8 mouse cellular contexts compared by ENCODE assay signal in the genomic region with DNA sequence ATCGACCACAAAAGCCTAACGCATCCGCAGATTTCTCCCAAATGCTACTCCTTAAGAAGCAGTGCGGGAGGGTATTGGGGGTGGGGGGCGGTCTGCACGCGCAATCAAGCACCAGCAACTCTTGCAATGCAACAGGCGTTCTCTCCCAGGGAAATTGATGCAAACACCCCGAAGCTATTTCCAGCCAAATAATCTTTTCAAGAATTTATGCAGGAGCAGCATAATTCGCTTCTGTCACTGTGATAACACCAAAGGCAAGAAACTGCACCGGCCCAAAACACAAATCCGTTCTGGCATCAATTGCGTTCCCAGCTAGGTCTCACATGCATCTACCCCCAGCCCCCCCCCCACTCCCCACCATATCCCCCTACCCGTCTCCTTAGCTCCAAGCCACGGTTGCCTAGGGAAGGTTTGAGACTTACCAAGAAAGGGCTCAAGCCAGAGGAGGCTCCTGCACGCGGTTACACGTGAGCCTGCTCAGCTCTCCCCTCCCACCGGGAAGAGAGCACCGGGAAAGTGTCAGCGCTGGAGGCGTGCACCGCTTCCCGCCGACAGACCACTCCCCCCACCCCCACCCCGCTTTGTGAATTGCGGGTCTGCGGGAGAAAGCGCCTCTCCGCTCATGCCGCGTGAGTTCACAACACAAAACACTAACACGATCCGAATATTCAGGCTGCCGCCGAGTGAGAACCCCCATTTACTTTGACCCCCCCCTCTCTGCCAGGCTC. TPM values are rescaled to one million over a fixed set of nuclear protein-coding genes. Genes with fewer than 3 reads are reported as not detected.
A peak's percentile ranks its signal among the peaks of the same experiment; 100 is the strongest.
DNase-seq lines count a peak whose midpoint lies in the region; ATAC-seq and TF ChIP-seq lines count a peak whose summit lies in the region.

No protein-coding gene starts in this region.

- no peaks in the 10 kb centered on the region for H3K9me3 ChIP-seq in liver, embryonic 13.5 days (replicated peaks)
- no peaks in the 10 kb centered on the region for H3K9me3 ChIP-seq in neural tube, embryonic 15.5 days (replicated peaks)

- peaks cover 2% of the 10 kb centered on the region; the same call in 1 of the 2 replicates for H3K4me1 ChIP-seq in kidney, adult 2 months (ENCODE audit: control insufficient read depth, insufficient read depth, low read length)
- H3K4me1 ChIP-seq in liver, embryonic 13.5 days (replicated peaks): peaks cover 26% of the 10 kb centered on the region
- H3K4me1 ChIP-seq in neural tube, embryonic 15.5 days: peaks cover 34% of the 10 kb centered on the region

- TF ChIP-seq POLR2A in kidney, adult 2 months (IDR thresholded peaks at IDR 0.05; ENCODE audit: low read depth, low read length): no peak

- ATAC-seq in granulocyte monocyte progenitor cell, adult 5-6 weeks (replicated peaks; ENCODE audit: poor library complexity, severe bottlenecking): peak; percentile 26
- ATAC-seq in liver, embryonic 13.5 days (ENCODE audit: low read depth): no peak
- peak; percentile 56 for ATAC-seq in neural tube, embryonic 15.5 days (ENCODE audit: low FRiP score)

- peak overlapping the region; percentile 88 for H3K4me3 ChIP-seq in kidney, adult 2 months (ENCODE audit: insufficient read depth, low read depth, low read length)
- H3K4me3 ChIP-seq in liver, embryonic 13.5 days (replicated peaks): peak overlapping the region; percentile 56
- peak overlapping the region; percentile 51 for H3K4me3 ChIP-seq in neural tube, embryonic 15.5 days (replicated peaks)

- H3K4me2 ChIP-seq in liver, embryonic 13.5 days: peak overlapping the region; percentile 74
- H3K4me2 ChIP-seq in neural tube, embryonic 15.5 days: peak overlapping the region; percentile 96

- DNase-seq in heart, adult 11 months: peak; percentile 97
- no peak for DNase-seq in heart, adult 8-10 months (ENCODE audit: low spot score)
- DNase-seq in cerebellum, adult 9-10 months: peak; percentile 52
- peak; percentile 80 for DNase-seq in kidney, adult 2 months
- no peak for DNase-seq in liver, embryonic 13.5 days
- DNase-seq in urinary bladder, postnatal 10 days (ENCODE audit: low spot score): no peak

- no peak for TF ChIP-seq CTCF in kidney, adult 2 months (conservative IDR thresholded peaks at IDR 0.05; ENCODE audit: insufficient read depth, insufficient read length, low read depth, low read length)

- H3K27me3 ChIP-seq in kidney, adult 2 months (replicated peaks; ENCODE audit: control insufficient read depth, insufficient read depth, low read length): no peaks in the 10 kb centered on the region
- H3K27me3 ChIP-seq in liver, embryonic 13.5 days: peaks cover 59% of the 10 kb centered on the region
- H3K27me3 ChIP-seq in neural tube, embryonic 15.5 days (replicated peaks): peaks cover 42% of the 10 kb centered on the region

- WGBS in kidney, adult 2 months: 2% methylated on average over 36 of the region's 36 CpGs
- 1% methylated on average over 36 of the region's 36 CpGs for WGBS in liver, embryonic 13.5 days (ENCODE audit: insufficient replicate concordance)
- under 1% methylated on average over 32 of the region's 36 CpGs for WGBS in neural tube, embryonic 15.5 days

- peaks cover 2% of the 10 kb centered on the region; the same call in 1 of the 2 replicates for H3K36me3 ChIP-seq in kidney, adult 2 months (ENCODE audit: control insufficient read depth, insufficient read depth, low read length)
- H3K36me3 ChIP-seq in liver, embryonic 13.5 days: no peaks in the 10 kb centered on the region
- H3K36me3 ChIP-seq in neural tube, embryonic 15.5 days: no peaks in the 10 kb centered on the region

- peak overlapping the region; percentile 58; the same call in 1 of the 2 replicates for H3K27ac ChIP-seq in kidney, adult 2 months (ENCODE audit: insufficient read depth, low read depth, low read length)
- no peak overlapping the region for H3K27ac ChIP-seq in liver, embryonic 13.5 days
- H3K27ac ChIP-seq in neural tube, embryonic 15.5 days (replicated peaks): no peak overlapping the region

- peak overlapping the region; percentile 59 for H3K9ac ChIP-seq in liver, embryonic 13.5 days
- H3K9ac ChIP-seq in neural tube, embryonic 15.5 days (replicated peaks): peak overlapping the region; percentile 53

RNA-seq across cellular contexts. Expression of gene Hlf, which starts 1.4 kb away (rescaled TPM):
- 10 to 100 TPM; 14.6 to 34.7 (median 21.5) TPM for total RNA-seq in heart, adult 8-10 months (2022)
- 10.2 and 11.0 TPM in 2 replicates for total RNA-seq in granulocyte monocyte progenitor cell, adult 5-6 weeks (2014; fragmentation: Nextera tagmentation)
- total RNA-seq in granulocyte monocyte progenitor cell, adult 5-6 weeks (2017): 2.3 and 2.5 TPM in 2 replicates
- 36.5 and 39.7 TPM in 2 replicates for polyA plus RNA-seq in kidney, adult 2 months (2012; rRNA removed)
- 3.6 and 5.3 TPM in 2 replicates for polyA plus RNA-seq in liver, embryonic 13.5 days (2015; fragmentation: Nextera tagmentation; extraction: Ambion mirVana)
- polyA plus RNA-seq in neural tube, embryonic 15.5 days (2015; fragmentation: Nextera tagmentation; extraction: Ambion mirVana): 2.6 and 3.2 TPM in 2 replicates

Comparison
In these comparisons a context has a peak if more than half of its experiments do, and no peak if none do; other contexts are left out.
1. DNase-seq: peak in heart, adult 11 months (single experiment), cerebellum, adult 9-10 months (single experiment) and kidney, adult 2 months (single experiment); none in heart, adult 8-10 months (single experiment), liver, embryonic 13.5 days (single experiment) and urinary bladder, postnatal 10 days (single experiment).
2. Peak in every context shown above with its lines, with median percentiles within 50 percentile points of each other: H3K4me3 ChIP-seq.